Mouse (Mus musculus): ENCODE data around the gene Htra1.
A peak's percentile ranks its signal among the peaks of the same experiment; 100 is the strongest.

Htra1 gene

GRCm38 (mm10) chr7:130972767-130973166, 36.9 kb downstream of the Htra1 start:
- H3K9me3 ChIP-seq (ENCODE audit: low read length), result no peaks in the 10 kb centered on the region
- H3K36me3 ChIP-seq (ENCODE audit: insufficient read depth, low read length), result no peaks in the 10 kb centered on the region; the same call in 1 of the 2 replicates
- H3K4me1 ChIP-seq (replicated peaks; ENCODE audit: low read depth, low read length), result peaks cover 10% of the 10 kb centered on the region
- no peak overlapping the region for H3K4me3 ChIP-seq (replicated peaks; ENCODE audit: low read length)
- H3K27me3 ChIP-seq (ENCODE audit: insufficient read depth, low read length), result no peaks in the 10 kb centered on the region
- TF ChIP-seq POU5F1 (IDR thresholded peaks at IDR 0.05; ENCODE audit: borderline replicate concordance, low read length), result no peak
- no peak for TF ChIP-seq CTCF (conservative IDR thresholded peaks at IDR 0.05; ENCODE audit: low read length)
- no peak for TF ChIP-seq NANOG (IDR thresholded peaks at IDR 0.05; ENCODE audit: borderline replicate concordance, low read length)

GRCm38 (mm10) chr7:130976305-130976935, 40.5 kb downstream of the Htra1 start:
- peaks cover 2% of the 10 kb centered on the region; the same call in 1 of the 2 replicates for H3K27me3 ChIP-seq (ENCODE audit: insufficient read depth, low read length)
- H3K36me3 ChIP-seq (ENCODE audit: insufficient read depth, low read length), result no peaks in the 10 kb centered on the region; the same call in 1 of the 2 replicates

GRCm38 (mm10) chr7:130977794-130978521, 42.0 kb downstream of the Htra1 start:
- Histone ChIP-seq H3K4me1 (replicated peaks; ENCODE audit: low read depth, low read length) (peaks cover 31% of the 10 kb centered on the region), H3K4me3 (replicated peaks; ENCODE audit: low read length) (no peak overlapping the region), H3K9me3 (ENCODE audit: low read length) (no peaks in the 10 kb centered on the region), H3K36me3 (ENCODE audit: insufficient read depth, low read length) (no peaks in the 10 kb centered on the region; the same call in 1 of the 2 replicates), H3K27me3 (ENCODE audit: insufficient read depth, low read length) (peaks cover 2% of the 10 kb centered on the region; the same call in 1 of the 2 replicates)
- TF ChIP-seq NANOG (IDR thresholded peaks at IDR 0.05; ENCODE audit: borderline replicate concordance, low read length) (no peak), CTCF (conservative IDR thresholded peaks at IDR 0.05; ENCODE audit: low read length) (no peak), POU5F1 (IDR thresholded peaks at IDR 0.05; ENCODE audit: borderline replicate concordance, low read length) (no peak)

More at GRCm38 (mm10) chr7:130976305-130976935, 40.5 kb downstream of the Htra1 start:
- H3K9me3 ChIP-seq (ENCODE audit: low read length), result no peaks in the 10 kb centered on the region
- peaks cover 16% of the 10 kb centered on the region for H3K4me1 ChIP-seq (replicated peaks; ENCODE audit: low read depth, low read length)
- H3K4me3 ChIP-seq (replicated peaks; ENCODE audit: low read length), result no peak overlapping the region
- TF ChIP-seq NANOG (IDR thresholded peaks at IDR 0.05; ENCODE audit: borderline replicate concordance, low read length), result no peak
- no peak for TF ChIP-seq CTCF (conservative IDR thresholded peaks at IDR 0.05; ENCODE audit: low read length)
- TF ChIP-seq POU5F1 (IDR thresholded peaks at IDR 0.05; ENCODE audit: borderline replicate concordance, low read length), result no peak

- H3K4me3 ChIP-seq (replicated peaks; ENCODE audit: low read length), result no peak overlapping the region
- no peaks in the 10 kb centered on the region for H3K9me3 ChIP-seq (ENCODE audit: low read length)
- peaks cover 37% of the 10 kb centered on the region for H3K4me1 ChIP-seq (replicated peaks; ENCODE audit: low read depth, low read length)
- H3K36me3 ChIP-seq (ENCODE audit: insufficient read depth, low read length), result no peaks in the 10 kb centered on the region; the same call in 1 of the 2 replicates
- H3K27me3 ChIP-seq (ENCODE audit: insufficient read depth, low read length), result peaks cover 2% of the 10 kb centered on the region; the same call in 1 of the 2 replicates
- TF ChIP-seq NANOG (IDR thresholded peaks at IDR 0.05; ENCODE audit: borderline replicate concordance, low read length) (no peak), POU5F1 (IDR thresholded peaks at IDR 0.05; ENCODE audit: borderline replicate concordance, low read length) (no peak)
Observed at GRCm38 (mm10) chr7:130978545-130978944, 42.6 kb downstream of the Htra1 start.

- Histone ChIP-seq H3K27me3 (ENCODE audit: insufficient read depth, low read length) (peaks cover 2% of the 10 kb centered on the region; the same call in 1 of the 2 replicates), H3K4me3 (replicated peaks; ENCODE audit: low read length) (no peak overlapping the region), H3K36me3 (ENCODE audit: insufficient read depth, low read length) (peaks cover 3% of the 10 kb centered on the region; the same call in 1 of the 2 replicates), H3K9me3 (ENCODE audit: low read length) (no peaks in the 10 kb centered on the region), H3K4me1 (replicated peaks; ENCODE audit: low read depth, low read length) (peaks cover 43% of the 10 kb centered on the region)
- TF ChIP-seq CTCF (conservative IDR thresholded peaks at IDR 0.05; ENCODE audit: low read length) (no peak), POU5F1 (IDR thresholded peaks at IDR 0.05; ENCODE audit: borderline replicate concordance, low read length) (no peak), NANOG (IDR thresholded peaks at IDR 0.05; ENCODE audit: borderline replicate concordance, low read length) (no peak)
Observed at GRCm38 (mm10) chr7:130980130-130980529, 44.2 kb downstream of the Htra1 start.

GRCm38 (mm10) chr7:130982371-130982770, 46.5 kb downstream of the Htra1 start:
- no peak for TF ChIP-seq CTCF (conservative IDR thresholded peaks at IDR 0.05; ENCODE audit: low read length)
- TF ChIP-seq POU5F1 (IDR thresholded peaks at IDR 0.05; ENCODE audit: borderline replicate concordance, low read length), result no peak
- no peak for TF ChIP-seq NANOG (IDR thresholded peaks at IDR 0.05; ENCODE audit: borderline replicate concordance, low read length)
- H3K4me3 ChIP-seq (replicated peaks; ENCODE audit: low read length), result no peak overlapping the region
- peaks cover 5% of the 10 kb centered on the region; the same call in 1 of the 2 replicates for H3K27me3 ChIP-seq (ENCODE audit: insufficient read depth, low read length)
- peaks cover 12% of the 10 kb centered on the region; the same call in 1 of the 2 replicates for H3K36me3 ChIP-seq (ENCODE audit: insufficient read depth, low read length)
- H3K4me1 ChIP-seq (replicated peaks; ENCODE audit: low read depth, low read length), result peaks cover 36% of the 10 kb centered on the region
- no peaks in the 10 kb centered on the region for H3K9me3 ChIP-seq (ENCODE audit: low read length)

GRCm38 (mm10) chr7:130982881-130983280, 47.0 kb downstream of the Htra1 start:
- H3K4me1 ChIP-seq (replicated peaks; ENCODE audit: low read depth, low read length), result peaks cover 36% of the 10 kb centered on the region
- TF ChIP-seq NANOG (IDR thresholded peaks at IDR 0.05; ENCODE audit: borderline replicate concordance, low read length), result no peak
- no peak for TF ChIP-seq POU5F1 (IDR thresholded peaks at IDR 0.05; ENCODE audit: borderline replicate concordance, low read length)
- TF ChIP-seq CTCF (conservative IDR thresholded peaks at IDR 0.05; ENCODE audit: low read length), result peak; percentile 49
- peaks cover 12% of the 10 kb centered on the region; the same call in 1 of the 2 replicates for H3K36me3 ChIP-seq (ENCODE audit: insufficient read depth, low read length)
- no peaks in the 10 kb centered on the region for H3K9me3 ChIP-seq (ENCODE audit: low read length)
- H3K27me3 ChIP-seq (ENCODE audit: insufficient read depth, low read length), result peaks cover 5% of the 10 kb centered on the region; the same call in 1 of the 2 replicates
- no peak overlapping the region for H3K4me3 ChIP-seq (replicated peaks; ENCODE audit: low read length)

GRCm38 (mm10) chr7:130984294-130984693, 48.4 kb downstream of the Htra1 start:
- no peak overlapping the region for H3K4me3 ChIP-seq (replicated peaks; ENCODE audit: low read length)
- TF ChIP-seq POU5F1 (IDR thresholded peaks at IDR 0.05; ENCODE audit: borderline replicate concordance, low read length), result no peak
- no peak for TF ChIP-seq CTCF (conservative IDR thresholded peaks at IDR 0.05; ENCODE audit: low read length)
- no peak for TF ChIP-seq NANOG (IDR thresholded peaks at IDR 0.05; ENCODE audit: borderline replicate concordance, low read length)
- H3K36me3 ChIP-seq (ENCODE audit: insufficient read depth, low read length), result peaks cover 12% of the 10 kb centered on the region; the same call in 1 of the 2 replicates
- peaks cover 36% of the 10 kb centered on the region for H3K4me1 ChIP-seq (replicated peaks; ENCODE audit: low read depth, low read length)
- peaks cover 5% of the 10 kb centered on the region; the same call in 1 of the 2 replicates for H3K27me3 ChIP-seq (ENCODE audit: insufficient read depth, low read length)
- no peaks in the 10 kb centered on the region for H3K9me3 ChIP-seq (ENCODE audit: low read length)
